Mouse (Mus musculus): ENCODE results near the gene Gm7945.
"Not testable (repeated sequence)": the region's sequence is repeated elsewhere in the genome, so short reads cannot be mapped to it uniquely, and the experiment has no call there.

Gene Gm7945

DNA sequence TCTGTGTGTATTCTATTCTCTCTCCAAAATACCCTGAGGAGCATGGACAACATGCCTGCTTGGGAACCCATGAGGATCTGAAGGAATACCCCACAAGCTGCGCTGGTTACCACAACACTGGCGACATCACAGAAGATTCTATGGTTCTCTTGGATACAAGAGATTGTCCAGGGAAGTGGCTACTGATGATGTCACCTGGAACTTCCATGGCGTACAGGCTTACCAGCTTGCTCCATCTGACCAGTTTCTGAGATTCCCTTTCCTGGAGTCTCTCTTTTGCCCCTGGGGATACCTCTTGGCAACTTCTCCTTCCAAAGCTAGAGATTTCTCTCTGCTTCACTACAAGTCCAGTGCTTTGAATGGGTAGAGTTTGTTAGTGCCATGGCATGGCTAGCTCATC is at the start of gene Gm7945:
TSS of gene Gm7945 (minus strand) at position 101 of the 400 bp plus-strand sequence.
- DNase-seq: not testable (repeated sequence)

GRCm38 (mm10) chr14:41425393-41426075 is 39.4 kb upstream of the Gm7945 start:
- peak in 1 of 2 experiments; percentile 11 for DNase-seq

GRCm38 (mm10) chr14:41424694-41425093 is 38.5 kb upstream of the Gm7945 start:
- not testable (repeated sequence) for DNase-seq

GRCm38 (mm10) chr14:41408181-41408580 is 22.0 kb upstream of the Gm7945 start, which contains the start of gene Gm6482:
Gm6482 (minus strand) TSS chr14:41408281.
- DNase-seq: not testable (repeated sequence)

- not testable (repeated sequence) for DNase-seq
These were observed 37.9 kb downstream of the Gm7945 start, which contains the start of gene Gm5798 for GRCm38 (mm10) chr14:41348309-41348708. Gm5798 (plus strand) TSS chr14:41348609.
